Mouse (Mus musculus) gastrocnemius, adult 18-20 months (tissue): Measurements from ENCODE around the gene Ehmt1. TPM values are rescaled to one million over a fixed set of nuclear protein-coding genes. Genes with fewer than 3 reads are reported as not detected.

Experiments used
- DNase-seq: peaks from one replicate; pipeline ENCODE4 v3.0.0; 2021; ENCODE audit warnings: low spot score
- microRNA-seq: library from miRNA; unstranded; fragments of <30 nt; microRNA quantifications from one replicate; pipeline ENCODE4 v1.2.0, GENCODE M21; 2021
- total RNA-seq, 2 experiments: library from RNA; stranded (reverse); gene quantifications; 2 replicates each; pipeline ENCODE4 v1.2.3; 2021

Gene Ehmt1
- total RNA-seq, 2 experiments from 2014 or later: 19.2 to 21.5 TPM

GRCm38 (mm10) chr2:24807036-24807435, 112.4 kb downstream of the Ehmt1 start:
- DNase-seq: no peak

- DNase-seq: peak; percentile 55
Observed at GRCm38 (mm10) chr2:24806143-24806542, 113.3 kb downstream of the Ehmt1 start.

- DNase-seq: no peak
Observed at GRCm38 (mm10) chr2:24805621-24806020, 113.8 kb downstream of the Ehmt1 start.

- DNase-seq: no peak
Observed at GRCm38 (mm10) chr2:24796833-24797457, 122.5 kb downstream of the Ehmt1 start.

- DNase-seq: no peak
Observed at GRCm38 (mm10) chr2:24787250-24787649, 132.2 kb downstream of the Ehmt1 start.

GRCm38 (mm10) chr2:24781253-24781652, 138.2 kb downstream of the Ehmt1 start:
- no peak for DNase-seq

- no peak for DNase-seq
Observed at GRCm38 (mm10) chr2:24776831-24777230, 142.6 kb downstream of the Ehmt1 start.

- no peak for DNase-seq
Observed at GRCm38 (mm10) chr2:24775951-24776587, 143.3 kb downstream of the Ehmt1 start.

GRCm38 (mm10) chr2:24774832-24775231, 144.6 kb downstream of the Ehmt1 start:
- no peak for DNase-seq

GRCm38 (mm10) chr2:24770861-24771260, 148.6 kb downstream of the Ehmt1 start:
- DNase-seq: no peak

- peak; percentile 2 for DNase-seq
Observed at GRCm38 (mm10) chr2:24763115-24763557, 156.3 kb downstream of the Ehmt1 start, which contains the start of gene Cacna1b. TSS of gene Cacna1b (minus strand) at chr2:24763152.

- DNase-seq: no peak
Observed at GRCm38 (mm10) chr2:24762446-24762960, 156.9 kb downstream of the Ehmt1 start.

- no peak for DNase-seq
Observed at GRCm38 (mm10) chr2:24761923-24762445, 157.4 kb downstream of the Ehmt1 start.

GRCm38 (mm10) chr2:24755276-24755675, 164.1 kb downstream of the Ehmt1 start:
- DNase-seq: peak; percentile 10

GRCm38 (mm10) chr2:24752599-24752998, 166.8 kb downstream of the Ehmt1 start:
- no peak for DNase-seq

GRCm38 (mm10) chr2:24750051-24750450, 169.4 kb downstream of the Ehmt1 start:
- DNase-seq: no peak

GRCm38 (mm10) chr2:24747878-24748277, 171.5 kb downstream of the Ehmt1 start:
- no peak for DNase-seq

Small RNAs within 50 kb of the gene (microRNA-seq; reads per million reads assigned to microRNA genes)
- not detected for gene Gm22875

Other genes starting within 250 kb of the Ehmt1 start
- not detected for gene Cacna1b, start 156.5 kb downstream of the Ehmt1 start, total RNA-seq
- 1 to 10 TPM; 2.7 to 3.2 TPM for gene Arrdc1, start 15.6 kb upstream of the Ehmt1 start, total RNA-seq
- gene Zmynd19, start 30.2 kb upstream of the Ehmt1 start, total RNA-seq: 10 to 100 TPM; 18.3 to 20.3 TPM
- 1 to 10 TPM; 2.7 to 3.8 TPM for gene Dph7, start 42.8 kb upstream of the Ehmt1 start, total RNA-seq
- 10 to 100 TPM; 38.1 TPM for gene Mrpl41, start 55.5 kb upstream of the Ehmt1 start, total RNA-seq
- 10 to 100 TPM; 34.9 to 45.5 TPM for gene Pnpla7, start 56.4 kb upstream of the Ehmt1 start, total RNA-seq
- gene Nsmf, start 134.7 kb upstream of the Ehmt1 start, total RNA-seq: 10 to 100 TPM in 1 of 2 experiments, 1 to 10 TPM in 1; 8.8 to 10.5 TPM
- gene Entpd8, start 160.7 kb upstream of the Ehmt1 start, total RNA-seq: not detected
- not detected for gene Noxa1, start 175.5 kb upstream of the Ehmt1 start, total RNA-seq